Mouse (Mus musculus) neural tube, embryonic 14.5 days (tissue): Measurements from ENCODE around the gene Ttc7b. TPM values are rescaled to one million over a fixed set of nuclear protein-coding genes. Genes with fewer than 3 reads are reported as not detected.

ENCODE experiments used
- ATAC-seq: fragments of 200-750 bp; cut with Nextera tagmentation; 2 replicates; pipeline ENCODE4 v1.8.0; 2017; ENCODE audit warnings: low read depth, mild to moderate bottlenecking, moderate TSS enrichment, moderate library complexity
- H3K27ac ChIP-seq: fragments of 300-500 bp; sonication (generic); 2 replicates; pipeline ENCODE4 v1.5.1; 2014; ENCODE audit warnings: low read depth, mild to moderate bottlenecking, control low read depth, low read length, moderate library complexity, mixed read lengths
- H3K27me3 ChIP-seq: fragments of 300-500 bp; sonication (generic); 2 replicates; pipeline ENCODE4 v1.6.1; 2014; ENCODE audit warnings: low read length; ENCODE audit not compliant: control insufficient read depth, insufficient read depth
- H3K36me3 ChIP-seq: fragments of 300-500 bp; sonication (generic); 2 replicates; pipeline ENCODE4 v1.6.1; 2014; ENCODE audit warnings: low read length, mixed read lengths; ENCODE audit not compliant: control insufficient read depth, insufficient read depth
- H3K4me1 ChIP-seq: fragments of 300-500 bp; sonication (generic); 2 replicates; pipeline ENCODE4 v1.6.1; 2014; ENCODE audit warnings: low read length; ENCODE audit not compliant: control insufficient read depth, insufficient read depth
- H3K4me2 ChIP-seq: fragments of 300-500 bp; sonication (generic); 2 replicates; pipeline ENCODE4 v1.6.1; 2014; ENCODE audit warnings: mild to moderate bottlenecking, low read depth, low read length, control low read depth
- H3K4me3 ChIP-seq: fragments of 300-500 bp; sonication (generic); 2 replicates; pipeline ENCODE4 v1.5.1; 2014; ENCODE audit warnings: low read depth, low read length, control low read depth, mixed read lengths
- H3K9ac ChIP-seq: fragments of 300-500 bp; sonication (generic); replicated peaks from 2 replicates; pipeline ENCODE4 v1.6.1; 2014; ENCODE audit warnings: low read depth, mild to moderate bottlenecking, control low read depth, low read length, mixed read lengths
- H3K9me3 ChIP-seq: fragments of 300-500 bp; sonication (generic); 2 replicates; pipeline ENCODE4 v1.6.1; 2016; ENCODE audit warnings: low read length; ENCODE audit not compliant: control insufficient read depth
- WGBS: fragments of 180-500 bp; shearing (Covaris S2); extraction: QIAGEN DNeasy Blood & Tissue Kit; methylation state at CpG from one replicate; pipeline ENCODE4 v1.1.7; 2014; 5-methylcytosine and 5-hydroxymethylcytosine counted together
- polyA plus RNA-seq: library from polyadenylated mRNA; unstranded; fragments of >200 nt; fragmentation: Nextera tagmentation; extraction: Ambion mirVana; gene quantifications from 2 replicates; pipeline ENCODE4 v1.2.1, GENCODE M21; 2014

Ttc7b gene
- polyA plus RNA-seq, 1 experiment from 2014 or later: 14.0 TPM

DNA sequence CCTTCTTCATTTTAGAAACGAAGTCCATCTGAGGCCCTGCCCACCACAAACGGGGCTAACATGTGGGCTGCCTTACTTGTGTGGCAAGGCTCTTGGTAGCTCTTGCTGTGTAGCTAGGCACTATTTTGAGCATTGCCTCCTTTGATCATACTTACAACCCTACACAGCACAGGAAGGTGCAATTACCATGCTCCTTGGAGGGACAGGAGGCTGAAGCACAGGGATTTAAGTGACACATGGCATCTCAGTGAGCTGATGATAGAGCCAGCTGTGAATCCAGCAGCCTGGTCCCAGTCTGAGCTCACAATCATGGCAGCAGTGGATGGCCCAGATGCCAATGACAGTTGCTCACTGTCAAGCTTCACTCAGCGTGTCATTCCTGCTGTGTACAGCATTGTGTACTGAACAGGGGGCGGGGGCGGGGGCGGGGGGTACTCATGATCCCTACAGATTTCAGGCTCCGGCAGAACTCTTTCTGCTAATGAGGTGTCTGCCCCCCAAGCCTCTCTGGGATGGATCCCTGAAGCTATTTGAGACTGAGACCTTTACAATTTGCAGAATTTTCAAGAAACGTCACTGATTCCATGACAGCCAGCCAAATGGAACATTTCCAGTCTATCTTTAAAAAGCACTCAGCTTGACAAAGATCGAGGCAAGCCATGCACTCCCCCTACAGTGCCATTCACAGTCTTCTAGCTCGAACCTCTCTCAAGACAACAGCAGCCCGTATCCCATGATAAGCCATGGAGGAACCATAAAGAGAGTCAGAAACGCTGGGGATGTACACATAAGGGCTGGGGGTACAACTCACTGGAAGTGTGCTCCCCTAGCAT is 130.5 kb downstream of the Ttc7b start:
- H3K27ac ChIP-seq: no peak overlapping the region
- H3K4me3 ChIP-seq: no peak overlapping the region
- WGBS: 71% methylated on average over 12 of the region's 12 CpGs
- H3K9ac ChIP-seq: no peak overlapping the region
- H3K36me3 ChIP-seq: peaks cover 16% of the 10 kb centered on the region
- H3K27me3 ChIP-seq: no peaks in the 10 kb centered on the region
- no peaks in the 10 kb centered on the region for H3K4me1 ChIP-seq
- H3K9me3 ChIP-seq: no peaks in the 10 kb centered on the region
- no peak overlapping the region for H3K4me2 ChIP-seq
- peak; percentile 76 for ATAC-seq

DNA sequence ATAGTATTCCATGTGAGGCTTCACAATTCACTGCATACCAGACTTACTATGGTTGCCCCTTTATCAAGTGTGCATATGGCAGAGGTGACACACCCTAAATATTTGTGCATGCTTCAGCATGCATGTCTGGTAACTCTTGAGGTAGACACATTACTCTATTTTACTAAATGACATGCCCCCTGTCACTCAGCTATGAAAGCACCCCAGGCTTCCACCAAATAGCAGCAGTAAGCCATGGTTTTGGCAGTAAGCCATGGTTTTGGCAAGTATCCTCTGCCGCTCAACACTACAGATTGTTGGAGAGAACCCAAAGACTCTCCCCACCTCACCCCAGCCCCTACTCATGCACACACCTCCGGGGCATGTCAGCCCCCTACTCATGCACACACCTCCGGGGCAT is 134.4 kb downstream of the Ttc7b start:
- Histone ChIP-seq H3K4me2 (no peak overlapping the region), H3K9ac (no peak overlapping the region), H3K27me3 (no peaks in the 10 kb centered on the region), H3K27ac (no peak overlapping the region), H3K9me3 (no peaks in the 10 kb centered on the region), H3K4me1 (no peaks in the 10 kb centered on the region), H3K36me3 (peaks cover 16% of the 10 kb centered on the region; the same call in 1 of the 2 replicates), H3K4me3 (no peak overlapping the region)
- 61% methylated on average over 3 of the region's 3 CpGs for WGBS
- no peak for ATAC-seq

DNA sequence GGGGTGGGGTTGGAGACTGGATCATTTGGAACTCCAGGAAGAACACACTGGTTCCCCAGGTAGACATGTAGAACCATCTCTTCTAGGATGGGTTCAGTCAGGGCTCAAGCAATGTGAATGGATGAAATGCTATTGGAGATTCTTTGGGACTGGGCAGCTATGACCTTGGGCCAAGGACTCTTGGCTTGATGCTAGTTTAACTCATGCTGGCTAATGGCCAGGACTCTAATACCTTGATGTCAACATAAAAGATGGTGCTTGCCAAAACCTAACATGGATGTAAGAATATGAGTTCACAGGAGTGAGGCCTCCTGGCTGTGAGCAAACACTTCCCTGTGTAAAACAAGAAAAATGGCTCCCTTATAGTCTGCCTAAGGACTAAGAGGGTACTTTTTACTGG is 138.1 kb downstream of the Ttc7b start:
- no peaks in the 10 kb centered on the region for H3K9me3 ChIP-seq
- ATAC-seq: no peak
- no peak overlapping the region for H3K9ac ChIP-seq
- no peak overlapping the region for H3K4me2 ChIP-seq
- no peaks in the 10 kb centered on the region for H3K4me1 ChIP-seq
- H3K4me3 ChIP-seq: no peak overlapping the region
- H3K27me3 ChIP-seq: no peaks in the 10 kb centered on the region
- H3K36me3 ChIP-seq: peaks cover 16% of the 10 kb centered on the region; the same call in 1 of the 2 replicates
- H3K27ac ChIP-seq: no peak overlapping the region

DNA sequence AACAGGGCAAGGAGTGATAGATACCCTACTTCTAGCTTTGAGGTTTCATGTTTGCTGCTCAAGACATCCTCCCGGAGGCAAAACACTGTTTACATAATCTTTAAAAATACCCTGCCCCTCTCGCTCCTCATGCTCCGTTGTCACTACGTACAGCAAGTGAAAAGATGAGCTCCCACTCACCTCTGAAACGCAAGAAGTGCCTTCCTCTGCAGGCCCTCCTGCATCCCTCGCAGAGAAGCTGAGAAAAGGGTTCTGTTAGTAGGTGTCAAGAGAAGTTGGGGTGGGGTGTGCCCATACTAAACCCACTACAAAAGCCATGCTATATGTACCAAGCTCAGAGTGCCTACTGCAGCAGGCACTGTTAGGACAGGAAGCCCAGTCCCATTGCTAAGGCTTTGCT is 138.7 kb downstream of the Ttc7b start:
- no peak overlapping the region for H3K9ac ChIP-seq
- WGBS: 89% methylated on average over 6 of the region's 6 CpGs
- no peak for ATAC-seq
- peaks cover 13% of the 10 kb centered on the region; the same call in 1 of the 2 replicates for H3K36me3 ChIP-seq
- H3K9me3 ChIP-seq: no peaks in the 10 kb centered on the region
- no peaks in the 10 kb centered on the region for H3K4me1 ChIP-seq
- no peak overlapping the region for H3K4me3 ChIP-seq
- no peak overlapping the region for H3K4me2 ChIP-seq
- H3K27me3 ChIP-seq: no peaks in the 10 kb centered on the region
- no peak overlapping the region for H3K27ac ChIP-seq

DNA sequence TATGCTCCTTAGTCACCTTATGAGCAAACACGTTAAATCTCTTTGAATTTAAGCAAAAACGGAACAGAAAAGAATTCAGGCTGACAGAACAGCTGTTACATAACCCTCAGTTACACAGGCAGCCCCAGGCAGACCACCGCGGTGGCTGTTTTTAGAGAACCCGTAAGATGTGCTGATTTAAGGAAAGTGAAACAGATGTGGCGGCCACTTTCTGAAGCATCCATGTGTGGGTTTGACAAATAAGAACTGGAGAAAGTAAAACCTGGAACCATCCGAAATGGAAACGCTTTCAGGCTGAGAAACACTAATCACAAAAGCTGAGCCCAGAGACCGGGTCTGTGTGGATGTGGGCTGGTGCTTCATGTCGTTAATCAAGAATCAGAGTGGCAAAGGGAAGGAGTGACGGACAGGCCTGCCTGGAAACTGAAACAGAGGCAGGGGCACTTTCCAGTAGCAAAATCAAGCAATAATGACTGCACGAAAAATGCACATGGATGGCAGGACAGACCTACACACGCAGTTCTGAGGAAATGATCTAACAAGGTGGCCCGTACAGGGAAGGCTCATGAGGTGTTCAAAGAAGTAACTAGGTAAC is 139.8 kb downstream of the Ttc7b start:
- Histone ChIP-seq H3K4me3 (no peak overlapping the region), H3K27me3 (no peaks in the 10 kb centered on the region), H3K9ac (no peak overlapping the region), H3K4me2 (no peak overlapping the region), H3K27ac (no peak overlapping the region), H3K36me3 (peaks cover 8% of the 10 kb centered on the region; the same call in 1 of the 2 replicates), H3K9me3 (no peaks in the 10 kb centered on the region), H3K4me1 (no peaks in the 10 kb centered on the region)
- no peak for ATAC-seq
- WGBS: 69% methylated on average over 14 of the region's 14 CpGs

DNA sequence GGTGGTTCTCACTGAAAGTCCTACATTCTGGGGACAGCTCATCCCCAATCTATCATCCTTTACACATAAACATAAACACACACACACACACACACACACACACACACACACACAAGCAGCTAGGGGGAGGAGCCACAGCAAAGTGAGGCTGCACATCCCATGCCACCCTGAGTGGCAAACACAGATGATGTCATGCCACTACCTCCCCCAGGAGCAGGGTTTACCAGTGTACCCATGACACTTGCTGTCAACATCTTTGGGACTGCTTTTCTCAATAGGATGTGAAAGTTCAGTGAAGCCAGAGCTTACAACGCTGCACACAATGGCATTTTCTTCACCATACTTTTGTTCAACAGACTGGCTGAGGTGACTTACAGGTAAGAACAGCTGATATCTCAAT is 140.8 kb downstream of the Ttc7b start:
- H3K9ac ChIP-seq: no peak overlapping the region
- H3K27me3 ChIP-seq: no peaks in the 10 kb centered on the region
- no peak overlapping the region for H3K4me3 ChIP-seq
- no peak overlapping the region for H3K4me2 ChIP-seq
- ATAC-seq: no peak
- peaks cover 13% of the 10 kb centered on the region; the same call in 1 of the 2 replicates for H3K36me3 ChIP-seq
- no peaks in the 10 kb centered on the region for H3K9me3 ChIP-seq
- H3K27ac ChIP-seq: no peak overlapping the region
- H3K4me1 ChIP-seq: no peaks in the 10 kb centered on the region
- WGBS: 94% methylated on average over 1 of the region's 1 CpGs

DNA sequence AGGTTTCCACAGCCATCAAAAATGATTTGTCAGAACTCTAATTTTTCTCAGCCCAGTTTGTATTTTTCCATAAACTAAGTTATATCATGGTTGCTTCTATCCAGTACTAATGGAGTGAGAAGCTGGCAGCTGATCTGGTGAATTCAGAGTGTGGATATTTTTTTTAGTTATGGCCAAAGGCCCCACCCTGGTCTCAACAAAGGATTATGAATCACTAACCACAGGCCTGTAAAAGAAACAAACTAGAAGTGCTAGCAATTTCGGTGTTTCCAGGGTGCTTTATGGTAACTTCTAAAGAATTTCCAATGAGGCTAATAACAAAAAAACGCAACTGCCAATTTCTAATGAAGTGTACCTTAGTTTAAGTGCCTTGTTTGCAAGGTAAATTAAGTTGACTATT is 142.4 kb downstream of the Ttc7b start:
- no peak overlapping the region for H3K27ac ChIP-seq
- H3K9ac ChIP-seq: no peak overlapping the region
- no peaks in the 10 kb centered on the region for H3K9me3 ChIP-seq
- no peaks in the 10 kb centered on the region for H3K4me1 ChIP-seq
- no peaks in the 10 kb centered on the region for H3K27me3 ChIP-seq
- ATAC-seq: no peak
- H3K4me3 ChIP-seq: no peak overlapping the region
- no peak overlapping the region for H3K4me2 ChIP-seq
- peaks cover 10% of the 10 kb centered on the region; the same call in 1 of the 2 replicates for H3K36me3 ChIP-seq
- WGBS: 49% methylated on average over 2 of the region's 2 CpGs

DNA sequence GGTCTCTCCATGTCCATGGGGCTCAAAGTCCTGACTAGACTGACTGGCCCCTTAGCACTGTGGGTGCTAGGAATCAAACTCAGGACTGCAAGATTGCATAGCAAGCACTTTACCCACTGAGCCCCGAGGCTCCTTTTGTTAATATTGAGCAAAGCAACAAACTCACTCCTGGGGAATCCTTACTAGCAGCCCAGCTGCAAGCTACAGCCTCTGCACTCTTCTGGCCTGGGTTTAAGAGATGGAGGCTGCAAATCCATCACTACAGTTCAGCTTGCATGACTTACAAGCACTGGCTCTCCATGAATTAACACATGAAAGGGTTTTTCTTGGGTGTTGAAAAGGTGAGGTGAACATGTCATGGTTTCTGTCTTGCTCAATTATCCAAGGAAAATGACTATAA is 142.8 kb downstream of the Ttc7b start:
- Histone ChIP-seq H3K4me3 (no peak overlapping the region), H3K27me3 (no peaks in the 10 kb centered on the region), H3K9ac (no peak overlapping the region), H3K27ac (no peak overlapping the region), H3K4me1 (no peaks in the 10 kb centered on the region), H3K36me3 (peaks cover 15% of the 10 kb centered on the region; the same call in 1 of the 2 replicates), H3K4me2 (no peak overlapping the region), H3K9me3 (no peaks in the 10 kb centered on the region)
- 16% methylated on average over 1 of the region's 1 CpGs for WGBS
- no peak for ATAC-seq

DNA sequence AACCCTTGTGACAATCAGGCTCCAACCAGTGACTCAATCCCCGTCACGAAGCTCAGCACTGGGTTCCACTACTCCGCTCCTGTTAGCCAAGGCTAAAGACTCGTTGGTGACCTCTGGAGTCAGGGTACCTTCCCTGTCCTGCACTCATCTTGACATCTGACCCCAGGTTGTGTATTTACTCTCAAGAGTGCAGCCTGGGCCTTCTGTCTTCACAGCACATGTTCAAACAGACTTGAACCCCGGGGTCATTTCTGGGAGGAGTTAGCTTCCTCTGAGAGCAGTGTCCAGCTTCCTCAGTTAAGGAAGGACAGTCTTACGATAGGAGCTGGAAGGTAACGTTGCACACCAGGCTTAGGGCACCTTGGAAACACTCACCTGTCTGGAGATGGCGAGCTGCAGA is 144.8 kb downstream of the Ttc7b start:
- Histone ChIP-seq H3K4me3 (no peak overlapping the region), H3K4me2 (no peak overlapping the region), H3K27me3 (no peaks in the 10 kb centered on the region), H3K9ac (no peak overlapping the region), H3K9me3 (no peaks in the 10 kb centered on the region), H3K36me3 (peaks cover 35% of the 10 kb centered on the region), H3K4me1 (no peaks in the 10 kb centered on the region), H3K27ac (no peak overlapping the region)
- WGBS: 94% methylated on average over 8 of the region's 8 CpGs
- ATAC-seq: no peak
